Mouse (Mus musculus) G1E (cell line): ENCODE data around the gene Ppp4c. TPM values are rescaled to one million over a fixed set of nuclear protein-coding genes. Genes with fewer than 3 reads are reported as not detected.

ENCODE experiments used
- ATAC-seq: 2 replicates; pipeline ENCODE4 v1.8.0; 2016; ENCODE audit warnings: mild to moderate bottlenecking; ENCODE audit not compliant: insufficient number of reproducible peaks, poor library complexity, low FRiP score, severe bottlenecking; ENCODE audit errors: extremely low read depth
- DNase-seq: peaks from one replicate; pipeline ENCODE4 v3.0.0; 2012; ENCODE audit warnings: low spot score
- H3K27me3 ChIP-seq: 2 replicates; pipeline ENCODE4 v1.6.1; 2012; ENCODE audit warnings: mild to moderate bottlenecking, low read length, inconsistent platforms; ENCODE audit not compliant: insufficient read depth
- H3K36me3 ChIP-seq: replicated peaks from 2 replicates; pipeline ENCODE3; 2012; ENCODE audit warnings: mild to moderate bottlenecking, inconsistent platforms
- H3K4me1 ChIP-seq: 2 replicates; pipeline ENCODE4 v1.6.1; 2012; ENCODE audit warnings: low read depth, low read length, inconsistent platforms, mixed read lengths; ENCODE audit not compliant: insufficient read depth
- H3K4me3 ChIP-seq: 2 replicates; pipeline ENCODE4 v1.5.1; 2012; ENCODE audit warnings: low read depth, mild to moderate bottlenecking, inconsistent platforms, low read length, moderate library complexity, mixed read lengths
- H3K9me3 ChIP-seq: replicated peaks from 2 replicates; pipeline ENCODE4 v1.6.1; 2012; ENCODE audit warnings: inconsistent platforms
- CTCF ChIP-seq: IDR thresholded peaks from 2 replicates; pipeline ENCODE4 v1.5.1; 2012; ENCODE audit warnings: low read depth, low read length, inconsistent platforms, mixed read lengths
- GATA1 ChIP-seq: IDR thresholded peaks from 2 replicates; pipeline ENCODE4 v1.6.1; 2012; ENCODE audit warnings: borderline replicate concordance, low read length, inconsistent platforms, mixed read lengths
- GATA2 ChIP-seq: IDR thresholded peaks from 2 replicates; pipeline ENCODE4 v1.6.1; 2012; ENCODE audit warnings: low read depth, low read length, inconsistent platforms, borderline replicate concordance
- POLR2AphosphoS5 ChIP-seq: IDR thresholded peaks from 2 replicates; pipeline ENCODE4 v1.6.1; 2012; ENCODE audit warnings: low read depth, low read length, inconsistent platforms; ENCODE audit not compliant: insufficient replicate concordance
- TAL1 ChIP-seq: conservative IDR thresholded peaks from 2 replicates; pipeline ENCODE4 v1.6.1; 2012; ENCODE audit warnings: low read depth, low read length, inconsistent platforms, mixed read lengths
- polyA plus RNA-seq: library from polyadenylated mRNA; stranded (reverse); fragments of >175 nt; gene quantifications from 2 replicates; pipeline ENCODE4 v1.2.3, GENCODE M21; 2012
- total RNA-seq, 2 experiments: library from RNA; stranded (forward) in 1 of 2; stranded (reverse) in 1 of 2; fragments of 200-1000 nt in 1 of 2; fragments of >200 nt in 1 of 2; fragmentation: Nextera tagmentation in 1 of 2; gene quantifications; 2 replicates each; pipeline ENCODE4 v1.2.3; 2014 to 2017

Gene Ppp4c
- total and polyA plus RNA-seq, 3 experiments, result 169 to 186 (median 176) TPM

DNA sequence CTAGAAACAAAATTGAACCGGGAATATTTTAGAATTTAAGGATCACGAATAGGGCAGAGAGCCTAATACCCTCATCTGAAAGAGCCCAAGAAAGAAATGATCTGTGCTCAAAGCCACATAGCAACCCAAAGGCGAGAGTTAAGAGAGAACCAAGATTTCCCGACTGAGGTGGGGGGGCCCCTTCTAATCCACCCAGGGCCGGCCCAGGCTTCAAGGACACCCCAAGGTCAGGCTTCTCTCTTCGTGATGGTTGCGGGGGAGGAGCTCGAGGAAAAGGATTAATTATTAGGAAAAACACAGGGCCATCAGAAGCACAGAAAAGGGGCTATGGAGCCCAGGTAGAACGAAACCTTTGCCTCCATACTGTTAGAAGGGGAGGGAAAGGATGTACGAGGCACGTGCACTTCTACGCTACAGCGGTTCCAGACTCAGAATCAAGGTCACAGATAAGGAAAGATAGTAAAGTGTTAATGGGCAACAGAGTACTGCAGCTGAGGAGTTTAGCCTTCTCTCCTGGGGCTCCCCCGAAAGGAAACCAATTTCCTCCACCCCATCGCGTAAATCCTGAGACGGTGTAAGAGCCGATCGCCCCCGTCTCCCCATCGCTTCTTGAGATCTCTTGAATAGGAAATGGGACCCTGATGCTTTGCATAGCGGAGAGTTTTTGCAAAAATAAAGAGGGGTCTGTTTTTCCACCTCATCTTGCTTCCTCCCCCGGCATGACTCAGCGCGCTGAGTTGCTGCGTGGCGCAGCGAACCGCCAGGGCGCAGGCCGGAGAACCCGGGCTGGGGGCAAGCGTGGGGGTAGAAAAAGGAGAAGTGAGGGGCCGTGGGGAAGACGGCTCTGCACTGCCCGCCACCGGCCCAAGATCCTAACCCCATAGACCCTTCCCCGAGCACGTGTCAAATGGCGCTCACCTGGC is 6.1 kb upstream of the Ppp4c start:
- Histone ChIP-seq H3K4me1 (peaks cover 78% of the 10 kb centered on the region), H3K27me3 (no peaks in the 10 kb centered on the region), H3K36me3 (peaks cover 59% of the 10 kb centered on the region), H3K9me3 (no peaks in the 10 kb centered on the region), H3K4me3 (peak overlapping the region; percentile 99)
- ATAC-seq (no peak), DNase-seq (peak; percentile 53)
- peak; percentile 80; the same call in 1 of the 2 replicates for TF ChIP-seq POLR2AphosphoS5
- TF ChIP-seq GATA2, result no peak

GRCm38 (mm10) chr7:126797411-126798126 is 5.3 kb upstream of the Ppp4c start, which contains the start of gene Fam57b:
TSS of gene Fam57b (plus strand) at chr7:126797668.
- ATAC-seq, result no peak
- Histone ChIP-seq H3K36me3 (peaks cover 61% of the 10 kb centered on the region), H3K27me3 (no peaks in the 10 kb centered on the region), H3K4me3 (peak within 1 kb of the TSS; percentile 99), H3K4me1 (peaks cover 78% of the 10 kb centered on the region), H3K9me3 (no peaks in the 10 kb centered on the region)
- TF ChIP-seq POLR2AphosphoS5 (peak; percentile 38; the same call in 1 of the 2 replicates), GATA2 (no peak)
- DNase-seq, result no peak

DNA sequence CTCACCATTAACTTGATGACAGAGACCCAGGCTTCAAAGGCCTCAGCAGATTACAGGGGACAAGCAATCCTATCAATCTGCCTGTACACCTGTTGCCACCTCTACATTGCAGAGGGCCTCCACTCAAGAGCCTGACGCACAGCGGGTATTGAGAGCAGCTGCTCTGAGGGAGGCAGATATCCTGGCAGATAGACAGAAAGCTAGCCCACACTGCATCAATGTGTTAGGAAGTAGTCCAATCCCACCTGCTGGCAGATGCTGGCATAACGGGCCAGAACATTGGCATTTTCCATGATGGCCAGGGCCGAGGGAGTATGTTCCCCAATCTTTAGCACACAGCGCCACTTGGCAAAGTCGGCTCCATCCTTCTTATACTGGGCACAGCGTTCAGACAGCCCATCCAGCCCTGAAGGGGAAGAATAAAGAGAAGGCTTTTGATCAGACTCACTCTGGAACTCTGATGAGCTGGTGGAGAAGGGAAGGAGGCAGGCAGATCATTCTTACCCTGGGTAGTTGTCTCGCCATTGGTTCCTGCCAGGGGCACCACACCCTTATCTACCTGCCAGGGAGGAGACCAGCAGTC is 4.1 kb upstream of the Ppp4c start:
- H3K4me1 ChIP-seq, result peaks cover 70% of the 10 kb centered on the region
- DNase-seq (no peak), ATAC-seq (no peak)
- no peaks in the 10 kb centered on the region for H3K9me3 ChIP-seq
- H3K27me3 ChIP-seq, result no peaks in the 10 kb centered on the region
- peaks cover 58% of the 10 kb centered on the region for H3K36me3 ChIP-seq
- TF ChIP-seq POLR2AphosphoS5 (no peak), CTCF (peak; percentile 28; the same call in 1 of the 2 replicates), TAL1 (no peak)
- H3K4me3 ChIP-seq, result peak overlapping the region; percentile 99

- H3K36me3 ChIP-seq, result peaks cover 60% of the 10 kb centered on the region
- no peaks in the 10 kb centered on the region for H3K27me3 ChIP-seq
- H3K9me3 ChIP-seq, result no peaks in the 10 kb centered on the region
- ATAC-seq, result no peak
- peak overlapping the region; percentile 99 for H3K4me3 ChIP-seq
- peaks cover 68% of the 10 kb centered on the region for H3K4me1 ChIP-seq
- DNase-seq, result no peak
- TF ChIP-seq GATA2, result no peak
- no peak; the same call in 1 of the 2 replicates for TF ChIP-seq CTCF
- TF ChIP-seq GATA1, result no peak
- no peak for TF ChIP-seq TAL1
- TF ChIP-seq POLR2AphosphoS5, result no peak
These were observed 3.4 kb upstream of the Ppp4c start for GRCm38 (mm10) chr7:126795387-126796317.

DNA sequence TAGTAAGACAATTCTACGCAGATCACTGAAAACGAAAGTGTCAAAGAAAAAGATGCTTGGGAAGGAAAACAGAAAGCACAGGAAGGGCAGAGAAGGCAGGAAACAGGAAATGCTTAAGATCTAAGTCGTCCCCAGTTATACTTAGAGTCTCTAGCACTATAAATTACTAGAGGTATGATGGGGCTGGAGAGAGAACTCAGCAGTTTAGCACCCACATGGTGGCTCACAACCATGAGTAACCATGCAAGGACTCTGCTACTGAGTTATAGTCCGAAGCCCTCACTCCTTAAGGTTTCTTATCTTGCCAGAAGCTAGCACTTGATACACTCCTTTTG is 1.9 kb upstream of the Ppp4c start:
- ATAC-seq (no peak), DNase-seq (no peak)
- H3K27me3 ChIP-seq, result no peaks in the 10 kb centered on the region
- peaks cover 66% of the 10 kb centered on the region for H3K4me1 ChIP-seq
- H3K9me3 ChIP-seq, result no peaks in the 10 kb centered on the region
- TF ChIP-seq TAL1 (no peak), POLR2AphosphoS5 (no peak), CTCF (no peak)
- H3K4me3 ChIP-seq, result no peak overlapping the region
- peaks cover 73% of the 10 kb centered on the region for H3K36me3 ChIP-seq
